Mouse (Mus musculus) limb, embryonic 13.5 days (tissue): ENCODE data around the gene Dnajc28. TPM values are rescaled to one million over a fixed set of nuclear protein-coding genes. Genes with fewer than 3 reads are reported as not detected.
A peak's percentile ranks its signal among the peaks of the same experiment; 100 is the strongest.

Experiments
- ATAC-seq: fragments of 200-750 bp; cut with Nextera tagmentation; 2 replicates; pipeline ENCODE4 v1.8.0; 2017; ENCODE audit warnings: low read depth, moderate number of reproducible peaks, moderate TSS enrichment; ENCODE audit not compliant: low FRiP score
- H3K27ac ChIP-seq: fragments of 300-500 bp; sonication (generic); 2 replicates; pipeline ENCODE4 v1.5.1; 2015; ENCODE audit warnings: inconsistent platforms, mild to moderate bottlenecking, moderate library complexity
- H3K27me3 ChIP-seq: fragments of 300-500 bp; sonication (generic); 2 replicates; pipeline ENCODE4 v1.6.1; 2015; ENCODE audit warnings: mild to moderate bottlenecking, inconsistent platforms
- H3K36me3 ChIP-seq: fragments of 300-500 bp; sonication (generic); 2 replicates; pipeline ENCODE4 v1.6.1; 2015; ENCODE audit warnings: inconsistent platforms, mild to moderate bottlenecking, moderate library complexity
- H3K4me1 ChIP-seq: fragments of 300-500 bp; sonication (generic); 2 replicates; pipeline ENCODE4 v1.6.1; 2015; ENCODE audit warnings: inconsistent platforms
- H3K4me2 ChIP-seq: fragments of 300-500 bp; sonication (generic); replicated peaks from 2 replicates; pipeline ENCODE4 v1.6.1; 2015; ENCODE audit warnings: inconsistent platforms, mild to moderate bottlenecking, moderate library complexity
- H3K4me3 ChIP-seq: fragments of 300-500 bp; sonication (generic); 2 replicates; pipeline ENCODE4 v1.5.1; 2015; ENCODE audit warnings: moderate library complexity, mild to moderate bottlenecking, inconsistent platforms
- H3K9ac ChIP-seq: fragments of 300-500 bp; sonication (generic); 2 replicates; pipeline ENCODE4 v1.6.1; 2015; ENCODE audit warnings: mild to moderate bottlenecking, inconsistent platforms
- H3K9me3 ChIP-seq: fragments of 300-500 bp; sonication (generic); 2 replicates; pipeline ENCODE4 v1.6.1; 2016; ENCODE audit warnings: inconsistent platforms
- WGBS: fragments of 180-500 bp; shearing (Covaris S2); methylation state at CpG from one replicate; pipeline ENCODE4 v1.1.7; 2015; 5-methylcytosine and 5-hydroxymethylcytosine counted together
- polyA plus RNA-seq: library from polyadenylated mRNA; unstranded; fragments of >200 nt; fragmentation: Nextera tagmentation; extraction: Ambion mirVana; gene quantifications from 2 replicates; pipeline ENCODE4 v1.2.1, GENCODE M21; 2015

The Dnajc28 gene
- polyA plus RNA-seq, 1 experiment from 2014 or later: 3.8 TPM

DNA sequence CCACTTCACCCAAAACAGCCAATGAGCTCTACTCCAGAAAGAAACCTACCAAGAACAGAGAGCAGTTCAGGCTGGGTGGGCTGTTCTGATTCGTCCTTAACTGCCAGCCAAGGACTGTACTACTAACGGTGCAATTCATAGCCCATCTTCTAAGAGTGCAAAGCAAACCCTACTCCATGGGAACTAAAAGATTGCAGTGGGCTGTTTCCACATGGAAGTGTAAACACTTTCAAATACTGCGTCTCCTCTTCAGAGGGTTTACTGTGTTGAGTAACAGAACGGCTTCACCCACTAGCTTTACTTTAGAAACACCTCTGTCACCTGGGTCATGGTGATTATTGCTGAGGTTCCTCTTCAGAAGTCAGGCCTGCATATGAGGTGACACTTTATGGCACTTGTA is 17.7 kb downstream of the Dnajc28 start:
- Histone ChIP-seq H3K4me3 (no peak overlapping the region), H3K9me3 (no peaks in the 10 kb centered on the region), H3K36me3 (no peaks in the 10 kb centered on the region), H3K27me3 (peaks cover 10% of the 10 kb centered on the region), H3K4me1 (peaks cover 12% of the 10 kb centered on the region), H3K9ac (no peak overlapping the region), H3K4me2 (no peak overlapping the region), H3K27ac (no peak overlapping the region)
- no peak for ATAC-seq
- WGBS: 37% methylated on average over 4 of the region's 4 CpGs

DNA sequence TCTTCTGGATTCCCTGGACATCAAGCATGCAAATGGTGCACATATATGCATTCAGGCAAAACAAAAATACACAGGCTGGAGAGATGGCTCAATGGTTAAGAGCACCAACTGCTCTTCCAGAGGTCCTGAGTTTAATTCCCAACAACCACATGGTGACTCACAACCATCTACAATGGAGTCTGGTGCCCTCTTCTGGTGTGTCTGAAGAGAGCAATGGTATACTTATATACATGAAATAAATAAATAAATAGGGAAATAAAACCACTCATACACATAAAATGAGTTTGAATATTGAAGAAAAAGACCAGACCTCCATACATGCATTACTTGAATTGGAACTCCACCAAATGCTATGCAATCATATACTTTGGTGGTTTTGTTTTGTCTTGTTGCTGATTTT is 19.6 kb downstream of the Dnajc28 start:
- H3K4me2 ChIP-seq: no peak overlapping the region
- H3K4me1 ChIP-seq: peaks cover 12% of the 10 kb centered on the region
- no peaks in the 10 kb centered on the region for H3K9me3 ChIP-seq
- no peaks in the 10 kb centered on the region for H3K36me3 ChIP-seq
- ATAC-seq: no peak
- H3K4me3 ChIP-seq: no peak overlapping the region
- no peak overlapping the region for H3K9ac ChIP-seq
- H3K27me3 ChIP-seq: peaks cover 15% of the 10 kb centered on the region
- H3K27ac ChIP-seq: no peak overlapping the region

DNA sequence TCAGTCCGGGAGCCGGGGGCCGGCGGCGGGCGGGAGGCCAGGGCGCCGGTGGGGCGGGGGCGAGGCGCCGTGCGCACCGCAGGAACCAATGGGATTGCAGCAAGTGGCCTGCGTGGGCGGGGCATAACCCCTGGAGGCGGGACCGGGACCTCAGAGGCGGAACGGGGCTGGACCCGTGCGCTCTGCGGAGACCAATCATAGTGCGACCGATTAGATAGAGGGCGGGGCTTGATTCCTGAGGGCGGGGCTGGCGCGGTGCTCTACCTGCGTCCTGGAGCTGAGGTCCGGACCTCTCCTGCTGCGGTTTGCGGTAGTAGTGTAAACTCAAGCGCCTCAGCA is 21.2 kb downstream of the Dnajc28 start, which contains the start of gene Tmem50b:
Gene Tmem50b (minus strand): TSS at position 129 of the 339 bp plus-strand sequence.
- peaks cover 15% of the 10 kb centered on the region for H3K27me3 ChIP-seq
- WGBS: 0% methylated on average over 33 of the region's 34 CpGs
- H3K9me3 ChIP-seq: no peaks in the 10 kb centered on the region
- peaks cover 12% of the 10 kb centered on the region for H3K4me1 ChIP-seq
- H3K9ac ChIP-seq: peak within 1 kb of the TSS; percentile 81
- H3K27ac ChIP-seq: no peak within 1 kb of the TSS
- peak within 1 kb of the TSS; percentile 93 for H3K4me2 ChIP-seq
- peak; percentile 99 for ATAC-seq
- no peaks in the 10 kb centered on the region for H3K36me3 ChIP-seq
- H3K4me3 ChIP-seq: peak within 1 kb of the TSS; percentile 81

DNA sequence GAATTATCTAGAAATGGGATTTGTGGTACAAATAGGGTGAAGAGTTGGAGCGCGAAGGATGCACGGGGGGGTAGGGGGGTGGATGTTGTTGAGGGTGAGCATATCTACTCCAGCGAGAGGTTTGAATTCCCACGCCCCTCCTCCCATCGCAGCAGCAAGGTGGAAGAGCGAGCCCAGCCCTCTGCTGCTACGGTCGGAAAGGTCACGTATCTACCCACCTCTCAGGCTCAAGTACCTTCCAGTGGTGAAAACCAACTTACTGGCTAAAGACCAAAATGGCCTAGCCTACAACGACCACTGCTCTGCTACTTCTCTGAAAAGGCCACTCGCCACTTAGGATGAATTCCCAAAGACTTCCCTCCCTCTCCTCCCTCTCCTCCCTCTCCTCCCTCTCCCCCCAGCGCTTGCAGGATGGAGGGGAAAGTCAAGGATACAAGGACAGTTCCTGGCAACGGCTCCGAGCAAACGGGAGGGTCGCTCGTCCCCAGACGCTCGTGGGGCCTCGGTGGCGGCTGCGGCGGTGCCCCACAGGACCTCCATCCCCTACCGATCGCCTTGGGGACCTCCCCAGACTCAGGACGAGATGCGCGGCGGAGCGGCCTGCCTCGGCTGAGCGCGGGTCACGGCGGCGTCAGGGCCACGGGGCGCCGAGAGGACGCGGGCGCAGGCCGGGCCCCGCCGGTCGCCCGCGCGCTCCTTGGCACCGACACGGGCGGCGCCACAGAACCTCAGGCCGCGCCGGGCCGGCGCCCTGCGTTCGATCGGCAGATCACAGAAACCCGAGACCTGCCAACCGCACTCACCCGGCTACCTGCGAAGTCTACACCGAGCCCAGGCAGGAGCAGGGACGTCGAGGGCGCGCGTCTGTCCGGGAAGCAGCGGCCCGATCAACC is 21.8 kb downstream of the Dnajc28 start:
- peaks cover 12% of the 10 kb centered on the region for H3K4me1 ChIP-seq
- no peaks in the 10 kb centered on the region for H3K9me3 ChIP-seq
- H3K36me3 ChIP-seq: no peaks in the 10 kb centered on the region
- no peak overlapping the region for H3K27ac ChIP-seq
- H3K4me3 ChIP-seq: peak overlapping the region; percentile 81
- ATAC-seq: no peak
- peaks cover 15% of the 10 kb centered on the region for H3K27me3 ChIP-seq
- H3K4me2 ChIP-seq: peak overlapping the region; percentile 93
- peak overlapping the region; percentile 81 for H3K9ac ChIP-seq
- WGBS: under 1% methylated on average over 64 of the region's 75 CpGs

DNA sequence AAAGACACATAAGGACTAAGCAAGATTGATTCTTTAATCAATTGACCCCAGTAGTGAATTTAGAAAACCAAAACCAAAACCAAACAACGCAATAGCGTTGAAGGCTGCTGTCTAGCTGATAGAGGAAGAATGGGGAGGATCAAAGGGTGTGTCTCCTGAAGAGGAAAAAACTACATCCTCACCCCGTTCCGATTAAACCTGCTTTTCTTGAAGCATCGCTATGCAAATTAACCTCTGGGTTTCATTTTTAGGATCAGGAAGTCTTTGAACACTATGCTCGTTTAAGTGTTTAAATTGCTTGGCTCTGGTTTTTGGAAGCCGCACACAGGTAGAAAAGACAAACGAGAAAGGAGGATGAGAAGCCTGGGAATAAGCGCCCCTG is 22.4 kb downstream of the Dnajc28 start:
- H3K9ac ChIP-seq: no peak overlapping the region
- WGBS: 16% methylated on average over 9 of the region's 9 CpGs

DNA sequence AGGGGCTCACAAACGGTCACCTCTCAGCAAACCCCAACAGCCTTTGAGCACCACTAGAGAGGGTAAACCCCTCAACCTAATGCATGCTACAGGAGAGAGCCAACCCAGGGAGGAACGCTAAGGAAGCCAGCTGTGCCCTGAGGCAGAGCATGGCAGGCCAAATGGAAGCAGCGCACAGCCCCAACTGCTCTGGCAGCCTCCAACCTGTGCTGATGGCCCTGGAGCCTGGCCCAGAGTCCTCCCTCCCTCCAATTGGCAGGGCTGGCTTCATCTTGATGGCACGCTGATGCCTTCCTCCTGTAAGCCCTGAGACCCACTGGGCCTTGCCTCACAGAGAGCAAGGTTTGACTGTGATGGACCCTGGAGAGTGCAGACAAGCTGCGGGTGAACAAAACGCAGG is 23.8 kb downstream of the Dnajc28 start:
- 72% methylated on average over 6 of the region's 6 CpGs for WGBS
- Histone ChIP-seq H3K27ac (no peak overlapping the region), H3K36me3 (no peaks in the 10 kb centered on the region), H3K27me3 (peaks cover 15% of the 10 kb centered on the region), H3K9me3 (no peaks in the 10 kb centered on the region), H3K4me3 (no peak overlapping the region), H3K9ac (no peak overlapping the region), H3K4me2 (no peak overlapping the region), H3K4me1 (peaks cover 6% of the 10 kb centered on the region)
- no peak for ATAC-seq

More for the DNA sequence above, 22.4 kb downstream of the Dnajc28 start:
- Histone ChIP-seq H3K27me3 (peaks cover 15% of the 10 kb centered on the region), H3K4me2 (peak overlapping the region; percentile 93), H3K36me3 (no peaks in the 10 kb centered on the region), H3K4me3 (peak overlapping the region; percentile 81), H3K9me3 (no peaks in the 10 kb centered on the region), H3K4me1 (peaks cover 8% of the 10 kb centered on the region), H3K27ac (no peak overlapping the region)
- ATAC-seq: no peak

DNA sequence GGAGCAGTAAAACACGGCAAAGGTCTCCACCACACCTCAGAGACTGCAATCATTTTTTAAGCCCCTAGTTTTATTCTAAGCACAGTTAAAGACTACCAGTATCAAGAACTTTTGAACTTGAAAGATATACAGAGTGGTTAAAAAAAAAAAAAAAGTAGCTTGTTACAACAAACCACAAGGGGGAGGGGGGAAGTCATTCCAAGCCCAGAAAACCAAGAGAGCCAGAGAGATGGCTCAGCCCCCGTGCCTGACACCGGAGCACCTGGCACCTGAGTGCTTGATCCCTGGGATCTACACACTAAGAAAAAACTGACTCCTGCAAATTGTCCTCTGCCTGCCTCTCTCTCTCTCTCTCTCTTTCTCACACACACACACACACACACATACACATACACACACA is 25.6 kb downstream of the Dnajc28 start:
- H3K4me2 ChIP-seq: no peak overlapping the region
- no peak overlapping the region for H3K9ac ChIP-seq
- no peak for ATAC-seq
- no peak overlapping the region for H3K27ac ChIP-seq
- H3K36me3 ChIP-seq: no peaks in the 10 kb centered on the region
- H3K9me3 ChIP-seq: no peaks in the 10 kb centered on the region
- no peak overlapping the region for H3K4me3 ChIP-seq
- whole genome bisulfite sequencing: 62% methylated on average over 3 of the region's 3 CpGs
- peaks cover 6% of the 10 kb centered on the region for H3K4me1 ChIP-seq
- H3K27me3 ChIP-seq: peaks cover 7% of the 10 kb centered on the region; the same call in 1 of the 2 replicates

DNA sequence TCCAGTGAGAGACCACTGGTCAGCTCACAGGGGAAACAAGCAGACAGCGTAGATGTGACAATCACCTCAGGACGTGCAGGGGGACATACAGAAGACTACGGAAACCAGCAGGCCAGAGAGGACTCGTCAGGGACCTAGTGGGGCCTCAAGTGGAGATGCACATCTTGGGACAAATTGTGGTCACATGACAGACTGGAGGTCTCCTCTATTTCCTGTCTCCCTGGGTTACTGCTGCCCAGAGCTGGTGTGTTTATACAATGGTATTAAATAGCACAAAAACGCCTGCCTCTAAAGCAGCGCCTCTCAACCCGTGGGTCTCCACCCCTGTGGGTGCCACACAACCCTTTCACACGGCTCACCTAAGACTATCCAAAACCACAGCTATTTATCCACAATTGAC is 26.7 kb downstream of the Dnajc28 start:
- whole genome bisulfite sequencing: 68% methylated on average over 8 of the region's 8 CpGs

DNA sequence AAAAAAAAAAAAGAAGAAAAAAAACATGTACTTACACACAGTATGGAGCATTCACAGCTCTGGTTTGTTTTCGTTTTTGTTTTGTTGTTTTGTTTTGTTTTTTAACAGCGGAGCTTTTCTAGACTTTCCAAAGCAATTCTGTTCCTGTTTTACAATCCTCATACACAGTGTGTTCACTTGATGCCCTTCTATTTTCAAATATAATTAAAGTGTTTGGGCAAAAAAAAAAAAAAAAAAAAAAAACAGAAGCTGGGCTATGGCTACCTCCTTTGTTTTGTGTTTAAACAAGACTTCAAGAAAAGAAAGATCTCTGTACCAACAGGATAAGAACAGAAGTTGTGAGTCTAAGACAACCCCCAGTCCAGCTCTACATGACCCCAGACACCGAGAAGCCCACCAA is 30.1 kb downstream of the Dnajc28 start:
- H3K9ac ChIP-seq: no peak overlapping the region
- no peak overlapping the region for H3K4me3 ChIP-seq
- WGBS: 91% methylated on average over 3 of the region's 3 CpGs
- peaks cover 18% of the 10 kb centered on the region for H3K36me3 ChIP-seq
- H3K27me3 ChIP-seq: no peaks in the 10 kb centered on the region
- no peak overlapping the region for H3K27ac ChIP-seq
- no peaks in the 10 kb centered on the region for H3K9me3 ChIP-seq
- no peak for ATAC-seq
- no peak overlapping the region for H3K4me2 ChIP-seq
- no peaks in the 10 kb centered on the region for H3K4me1 ChIP-seq

More for the DNA sequence above, 26.7 kb downstream of the Dnajc28 start:
- Histone ChIP-seq H3K4me3 (no peak overlapping the region), H3K36me3 (no peaks in the 10 kb centered on the region), H3K4me1 (peaks cover 6% of the 10 kb centered on the region), H3K27ac (no peak overlapping the region), H3K4me2 (no peak overlapping the region), H3K9me3 (no peaks in the 10 kb centered on the region), H3K9ac (no peak overlapping the region), H3K27me3 (peaks cover 5% of the 10 kb centered on the region; the same call in 1 of the 2 replicates)
- ATAC-seq: no peak

DNA sequence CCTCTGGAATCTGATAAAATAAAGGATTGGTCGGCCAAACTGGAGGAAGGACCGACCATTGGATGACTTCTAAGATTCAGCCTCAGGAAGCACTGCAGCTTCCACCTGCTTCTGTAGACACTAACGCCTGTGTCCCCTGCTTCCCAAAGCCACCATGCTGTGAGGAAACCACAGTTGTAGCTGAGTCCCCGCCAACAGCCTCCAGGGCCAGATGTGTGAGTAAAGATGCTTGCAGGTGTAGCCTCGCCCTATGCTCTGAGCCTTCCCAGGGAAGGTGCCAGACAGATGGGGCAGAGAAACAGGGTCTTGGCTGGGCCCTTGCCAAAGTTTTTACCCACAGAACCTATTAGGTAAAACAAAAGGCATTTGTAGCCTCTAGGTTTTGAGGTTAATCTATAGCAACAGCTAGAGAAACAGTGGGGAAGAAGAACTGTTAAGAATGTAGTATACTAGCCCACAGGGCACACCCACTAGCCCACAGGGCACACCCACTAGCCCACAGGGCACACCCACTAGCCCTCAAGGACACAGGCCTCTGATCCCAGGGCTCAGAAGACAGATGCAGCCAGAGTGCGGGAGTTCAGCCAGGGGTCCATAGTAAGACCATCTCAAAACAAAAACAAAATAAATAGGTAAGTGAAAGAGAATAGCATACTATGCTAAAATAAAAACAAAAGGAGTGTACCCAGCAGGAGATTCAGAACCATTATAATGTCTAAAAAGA is 30.9 kb downstream of the Dnajc28 start:
- no peaks in the 10 kb centered on the region for H3K27me3 ChIP-seq
- no peaks in the 10 kb centered on the region for H3K4me1 ChIP-seq
- no peak overlapping the region for H3K4me3 ChIP-seq
- H3K4me2 ChIP-seq: no peak overlapping the region
- no peak overlapping the region for H3K9ac ChIP-seq
- no peaks in the 10 kb centered on the region for H3K9me3 ChIP-seq
- H3K36me3 ChIP-seq: peaks cover 18% of the 10 kb centered on the region
- WGBS: 60% methylated on average over 6 of the region's 6 CpGs
- H3K27ac ChIP-seq: no peak overlapping the region
- ATAC-seq: no peak

DNA sequence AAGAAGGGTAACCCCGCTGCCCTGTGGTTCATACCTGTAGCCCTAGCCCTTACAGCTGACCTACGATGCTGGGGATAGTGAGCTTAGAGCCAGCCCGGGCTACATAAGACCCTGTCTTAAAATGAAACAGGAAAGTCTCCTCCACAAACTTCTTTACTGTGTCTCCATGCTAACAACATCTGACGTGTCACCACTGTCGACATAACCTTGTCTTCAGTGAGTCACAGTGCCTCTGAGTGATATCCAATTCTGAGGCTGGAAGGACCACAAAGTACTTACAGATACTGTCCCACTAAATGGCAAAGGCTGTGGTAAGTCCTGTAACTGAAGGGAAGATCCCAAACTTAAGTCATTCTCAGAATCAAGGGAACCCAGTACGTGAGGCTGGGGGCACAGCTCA is 32.6 kb downstream of the Dnajc28 start:
- 90% methylated on average over 6 of the region's 6 CpGs for WGBS
- H3K27me3 ChIP-seq: no peaks in the 10 kb centered on the region
- no peak overlapping the region for H3K4me2 ChIP-seq
- no peak overlapping the region for H3K4me3 ChIP-seq
- no peak for ATAC-seq
- H3K36me3 ChIP-seq: peaks cover 21% of the 10 kb centered on the region
- no peak overlapping the region for H3K9ac ChIP-seq
- H3K27ac ChIP-seq: no peak overlapping the region
- no peaks in the 10 kb centered on the region for H3K9me3 ChIP-seq
- no peaks in the 10 kb centered on the region for H3K4me1 ChIP-seq

DNA sequence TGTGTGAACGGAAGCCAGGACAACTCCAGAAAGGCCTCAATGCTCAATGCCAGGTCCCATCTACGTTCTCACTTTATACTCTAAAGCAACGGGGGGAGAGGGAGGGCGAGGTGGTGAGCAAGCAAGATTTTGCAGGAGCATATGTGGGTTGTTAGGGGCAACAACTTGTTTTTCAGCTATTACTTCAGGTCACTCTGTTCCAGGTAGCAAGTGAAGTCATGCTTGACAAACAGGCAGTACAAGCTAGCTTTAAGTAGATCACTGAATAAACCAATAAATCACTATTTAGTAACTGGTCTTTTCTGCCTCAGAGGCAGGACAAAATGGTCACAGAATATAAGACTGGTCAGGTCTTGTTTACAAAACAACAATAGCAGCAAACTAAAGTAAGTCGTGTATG is 33.2 kb downstream of the Dnajc28 start:
- WGBS: 92% methylated on average over 5 of the region's 5 CpGs

More for the DNA sequence above, 33.2 kb downstream of the Dnajc28 start:
- Histone ChIP-seq H3K4me2 (no peak overlapping the region), H3K27ac (no peak overlapping the region), H3K9me3 (no peaks in the 10 kb centered on the region), H3K9ac (no peak overlapping the region), H3K4me1 (no peaks in the 10 kb centered on the region), H3K4me3 (no peak overlapping the region), H3K27me3 (no peaks in the 10 kb centered on the region), H3K36me3 (peaks cover 24% of the 10 kb centered on the region)
- no peak for ATAC-seq
